Mouse (Mus musculus) kidney, postnatal 0 days (tissue): ENCODE data around the gene Fmn2. TPM values are rescaled to one million over a fixed set of nuclear protein-coding genes. Genes with fewer than 3 reads are reported as not detected.

Experiments
- ATAC-seq: fragments of 200-750 bp; cut with Nextera tagmentation; replicated peaks from 2 replicates; pipeline ENCODE4 v1.8.0; 2017; ENCODE audit warnings: low read depth, moderate number of reproducible peaks, moderate TSS enrichment, moderate library complexity; ENCODE audit not compliant: low FRiP score
- DNase-seq: peaks from one replicate; pipeline ENCODE4 v3.0.0-alpha.2; 2016; ENCODE audit warnings: low spot score
- H3K27ac ChIP-seq: fragments of 300-500 bp; sonication (generic); 2 replicates; pipeline ENCODE4 v1.5.1; 2014; ENCODE audit warnings: mild to moderate bottlenecking
- H3K27me3 ChIP-seq: fragments of 300-500 bp; sonication (generic); 2 replicates; pipeline ENCODE4 v1.6.1; 2014; ENCODE audit warnings: low read length, mixed read lengths; ENCODE audit not compliant: insufficient read depth
- H3K36me3 ChIP-seq: fragments of 300-500 bp; sonication (generic); 2 replicates; pipeline ENCODE4 v1.6.1; 2014; ENCODE audit warnings: low read length, mixed read lengths; ENCODE audit not compliant: insufficient read depth
- H3K4me1 ChIP-seq: fragments of 300-500 bp; sonication (generic); replicated peaks from 2 replicates; pipeline ENCODE4 v1.6.1; 2014; ENCODE audit warnings: antibody characterized with exemption, low read length, mixed read lengths; ENCODE audit not compliant: insufficient read depth
- H3K4me2 ChIP-seq: fragments of 300-500 bp; sonication (generic); 2 replicates; pipeline ENCODE4 v1.6.1; 2014; ENCODE audit warnings: mild to moderate bottlenecking, low read length, moderate library complexity, mixed read lengths
- H3K4me3 ChIP-seq: fragments of 300-500 bp; sonication (generic); replicated peaks from 2 replicates; pipeline ENCODE4 v1.5.1; 2014; ENCODE audit warnings: low read depth, low read length
- H3K9ac ChIP-seq: fragments of 300-500 bp; sonication (generic); 2 replicates; pipeline ENCODE4 v1.6.1; 2014; ENCODE audit warnings: low read depth, low read length
- H3K9me3 ChIP-seq: fragments of 300-500 bp; sonication (generic); replicated peaks from 2 replicates; pipeline ENCODE4 v1.6.1; 2016; ENCODE audit warnings: low read length, inconsistent platforms, mixed read lengths
- CTCF ChIP-seq: IDR thresholded peaks from 2 replicates; pipeline ENCODE4 v1.5.1; 2016; ENCODE audit warnings: antibody characterized with exemption, low read depth, mild to moderate bottlenecking, moderate library complexity
- WGBS: fragments of 180-500 bp; shearing (Covaris S2); extraction: QIAGEN DNeasy Blood & Tissue Kit; methylation state at CpG from one replicate; pipeline ENCODE4 v1.1.7; 2014; 5-methylcytosine and 5-hydroxymethylcytosine counted together
- polyA plus RNA-seq: library from polyadenylated mRNA; unstranded; fragments of >200 nt; fragmentation: Nextera tagmentation; extraction: Ambion mirVana; gene quantifications from 2 replicates; pipeline ENCODE4 v1.2.1, GENCODE M21; 2015

Gene Fmn2
- polyA plus RNA-seq, 1 experiment from 2014 or later = 0.14 TPM

GRCm38 (mm10) chr1:174621512-174621911 lies 119.9 kb downstream of the Fmn2 start:
- ATAC-seq (no peak), DNase-seq (no peak)
- H3K27ac ChIP-seq = no peak overlapping the region
- no peaks in the 10 kb centered on the region for H3K27me3 ChIP-seq
- H3K9ac ChIP-seq = no peak overlapping the region
- H3K36me3 ChIP-seq = no peaks in the 10 kb centered on the region
- no peak overlapping the region for H3K4me3 ChIP-seq
- 16% methylated on average over 1 of the region's 1 CpGs for WGBS
- H3K9me3 ChIP-seq = no peaks in the 10 kb centered on the region
- no peaks in the 10 kb centered on the region for H3K4me1 ChIP-seq
- H3K4me2 ChIP-seq = no peak overlapping the region
- TF ChIP-seq CTCF = no peak

GRCm38 (mm10) chr1:174623054-174623453 lies 121.4 kb downstream of the Fmn2 start:
- 36% methylated on average over 3 of the region's 3 CpGs for WGBS
- peak; percentile 80 for DNase-seq
- H3K27me3 ChIP-seq = no peaks in the 10 kb centered on the region

GRCm38 (mm10) chr1:174630074-174630473 lies 128.4 kb downstream of the Fmn2 start:
- DNase-seq (no peak), ATAC-seq (no peak)
- no peak overlapping the region for H3K27ac ChIP-seq
- no peak overlapping the region for H3K4me2 ChIP-seq
- no peaks in the 10 kb centered on the region for H3K27me3 ChIP-seq
- no peak overlapping the region for H3K4me3 ChIP-seq
- no peaks in the 10 kb centered on the region for H3K36me3 ChIP-seq
- no peak for TF ChIP-seq CTCF
- no peaks in the 10 kb centered on the region for H3K4me1 ChIP-seq
- 88% methylated on average over 1 of the region's 1 CpGs for WGBS
- no peaks in the 10 kb centered on the region for H3K9me3 ChIP-seq
- H3K9ac ChIP-seq = no peak overlapping the region

More at GRCm38 (mm10) chr1:174623054-174623453, 121.4 kb downstream of the Fmn2 start:
- Histone ChIP-seq H3K27ac (no peak overlapping the region), H3K4me1 (no peaks in the 10 kb centered on the region), H3K4me3 (no peak overlapping the region), H3K9me3 (no peaks in the 10 kb centered on the region), H3K4me2 (no peak overlapping the region), H3K36me3 (no peaks in the 10 kb centered on the region), H3K9ac (no peak overlapping the region)
- ATAC-seq = no peak
- no peak for TF ChIP-seq CTCF

GRCm38 (mm10) chr1:174636291-174636690 lies 134.7 kb downstream of the Fmn2 start:
- H3K4me2 ChIP-seq = no peak overlapping the region
- H3K9ac ChIP-seq = no peak overlapping the region
- H3K36me3 ChIP-seq = no peaks in the 10 kb centered on the region
- H3K27ac ChIP-seq = no peak overlapping the region
- no peaks in the 10 kb centered on the region for H3K27me3 ChIP-seq
- TF ChIP-seq CTCF = no peak
- ATAC-seq (no peak), DNase-seq (no peak)
- H3K9me3 ChIP-seq = no peaks in the 10 kb centered on the region
- no peak overlapping the region for H3K4me3 ChIP-seq
- H3K4me1 ChIP-seq = no peaks in the 10 kb centered on the region
- WGBS = 99% methylated on average over 4 of the region's 4 CpGs

- Histone ChIP-seq H3K4me3 (no peak overlapping the region), H3K9ac (no peak overlapping the region), H3K9me3 (no peaks in the 10 kb centered on the region), H3K27me3 (no peaks in the 10 kb centered on the region), H3K4me1 (no peaks in the 10 kb centered on the region), H3K4me2 (no peak overlapping the region), H3K27ac (no peak overlapping the region), H3K36me3 (no peaks in the 10 kb centered on the region)
- DNase-seq (no peak), ATAC-seq (no peak)
- TF ChIP-seq CTCF = no peak
- WGBS = 86% methylated on average over 6 of the region's 6 CpGs
Measured at GRCm38 (mm10) chr1:174637564-174638085, 136.0 kb downstream of the Fmn2 start.

- Histone ChIP-seq H3K9me3 (no peaks in the 10 kb centered on the region), H3K4me1 (no peaks in the 10 kb centered on the region), H3K4me3 (no peak overlapping the region), H3K36me3 (no peaks in the 10 kb centered on the region), H3K27me3 (no peaks in the 10 kb centered on the region), H3K9ac (no peak overlapping the region), H3K27ac (no peak overlapping the region), H3K4me2 (no peak overlapping the region)
- no peak for TF ChIP-seq CTCF
- 85% methylated on average over 1 of the region's 1 CpGs for WGBS
- ATAC-seq = no peak
- no peak for DNase-seq
Measured at GRCm38 (mm10) chr1:174640901-174641300, 139.3 kb downstream of the Fmn2 start.

- Histone ChIP-seq H3K27ac (no peak overlapping the region), H3K9me3 (no peaks in the 10 kb centered on the region), H3K4me1 (no peaks in the 10 kb centered on the region), H3K4me2 (no peak overlapping the region), H3K36me3 (no peaks in the 10 kb centered on the region), H3K27me3 (no peaks in the 10 kb centered on the region), H3K4me3 (no peak overlapping the region), H3K9ac (no peak overlapping the region)
- TF ChIP-seq CTCF = no peak
- ATAC-seq = no peak
- WGBS = 81% methylated on average over 5 of the region's 5 CpGs
- DNase-seq = no peak
Measured at GRCm38 (mm10) chr1:174643431-174644010, 141.9 kb downstream of the Fmn2 start.
